Comparison of ENCODE assay signal across 9 mouse cellular contexts in genomic region chr10:42632453-42633360, GRCm38 (mm10). TPM values are rescaled to one million over a fixed set of nuclear protein-coding genes. Genes with fewer than 3 reads are reported as not detected.
DNase-seq lines count a peak whose midpoint lies in the region; ATAC-seq lines count a peak whose summit lies in the region.
"Had no signal": no experiment of that assay in that cellular context is flagged by ENCODE, and none has a peak within 500 bp of the region (broad histone marks: within the 10 kb centered on the region; RNA-seq: fewer than 3 reads in every experiment).

No protein-coding gene starts in this region.

- no peaks in the 10 kb centered on the region for H3K36me3 ChIP-seq in heart, embryonic 10.5 days
- no peaks in the 10 kb centered on the region for H3K36me3 ChIP-seq in heart, embryonic 13.5 days
- no peaks in the 10 kb centered on the region for H3K36me3 ChIP-seq in limb, embryonic 10.5 days
- H3K36me3 ChIP-seq in neural tube, embryonic 13.5 days: no peaks in the 10 kb centered on the region

- H3K27me3 ChIP-seq in heart, embryonic 10.5 days (ENCODE audit: insufficient read depth, poor library complexity, severe bottlenecking): peaks cover 100% of the 10 kb centered on the region
- peaks cover 100% of the 10 kb centered on the region for H3K27me3 ChIP-seq in heart, embryonic 13.5 days (replicated peaks)
- H3K27me3 ChIP-seq in limb, embryonic 10.5 days (ENCODE audit: low read depth, poor library complexity, severe bottlenecking): peaks cover 100% of the 10 kb centered on the region
- H3K27me3 ChIP-seq in neural tube, embryonic 13.5 days: peaks cover 100% of the 10 kb centered on the region
- H3K27me3 ChIP-seq: Patski had no signal

- no peak overlapping the region for H3K27ac ChIP-seq in heart, embryonic 10.5 days
- H3K27ac ChIP-seq in heart, embryonic 13.5 days (replicated peaks): no peak overlapping the region
- H3K27ac ChIP-seq in limb, embryonic 10.5 days: no peak overlapping the region
- H3K27ac ChIP-seq in neural tube, embryonic 13.5 days (replicated peaks): no peak overlapping the region

- ATAC-seq in heart, embryonic 13.5 days (ENCODE audit: extremely low read depth, insufficient number of reproducible peaks, low FRiP score, low TSS enrichment): no peak
- no peak for ATAC-seq in neural tube, embryonic 13.5 days (ENCODE audit: low read depth)
- ATAC-seq: Patski had no signal

- DNase-seq in heart, embryonic 10.5 days (ENCODE audit: low spot score): no peak
- no peak for DNase-seq in heart, postnatal 25 days (ENCODE audit: low spot score)
- peak; percentile 16 to 28 for DNase-seq in adrenal gland, postnatal 36 days
- peak; percentile 61 for DNase-seq in limb, embryonic 10.5 days (ENCODE audit: low spot score)
- DNase-seq in frontal cortex, postnatal 10 days (ENCODE audit: low spot score in 2 of 2): no peak
- DNase-seq in left cerebral cortex, postnatal 36 days (ENCODE audit: low spot score in 2 of 2): no peak

- intact Hi-C loops in heart, postnatal 25 days (cut with DNase I): loop anchor here (2.0 to 10.0 kb wide), 2 partner anchors 50 to 648 kb away; partner anchors contain the start of genes Nr2e1 and Ostm1
- intact Hi-C loops in left cerebral cortex, postnatal 36 days (cut with DNase I): no loop called here

- H3K4me1 ChIP-seq in heart, embryonic 10.5 days: peaks cover 34% of the 10 kb centered on the region
- peaks cover 46% of the 10 kb centered on the region for H3K4me1 ChIP-seq in heart, embryonic 13.5 days
- peaks cover 30% of the 10 kb centered on the region for H3K4me1 ChIP-seq in limb, embryonic 10.5 days
- peaks cover 35% of the 10 kb centered on the region for H3K4me1 ChIP-seq in neural tube, embryonic 13.5 days (replicated peaks)

- peak overlapping the region; percentile 53 for H3K4me3 ChIP-seq in heart, embryonic 10.5 days
- peak overlapping the region; percentile 55 for H3K4me3 ChIP-seq in heart, embryonic 13.5 days
- H3K4me3 ChIP-seq in limb, embryonic 10.5 days: peak overlapping the region; percentile 39
- H3K4me3 ChIP-seq in neural tube, embryonic 13.5 days: peak overlapping the region; percentile 21

- H3K9ac ChIP-seq in heart, embryonic 13.5 days: peak overlapping the region; percentile 37
- H3K9ac ChIP-seq in neural tube, embryonic 13.5 days: no peak overlapping the region

- H3K9me3 ChIP-seq in heart, embryonic 10.5 days: no peaks in the 10 kb centered on the region
- no peaks in the 10 kb centered on the region for H3K9me3 ChIP-seq in heart, embryonic 13.5 days
- no peaks in the 10 kb centered on the region for H3K9me3 ChIP-seq in limb, embryonic 10.5 days (replicated peaks)
- H3K9me3 ChIP-seq in neural tube, embryonic 13.5 days: no peaks in the 10 kb centered on the region

- peak overlapping the region; percentile 76 for H3K4me2 ChIP-seq in heart, embryonic 13.5 days
- H3K4me2 ChIP-seq in neural tube, embryonic 13.5 days: peak overlapping the region; percentile 35

- WGBS in heart, embryonic 10.5 days: under 1% methylated on average over 39 of the region's 39 CpGs
- WGBS in heart, embryonic 13.5 days: 1% methylated on average over 39 of the region's 39 CpGs
- WGBS in limb, embryonic 10.5 days: under 1% methylated on average over 39 of the region's 39 CpGs
- under 1% methylated on average over 39 of the region's 39 CpGs for WGBS in neural tube, embryonic 13.5 days

RNA-seq across cellular contexts. Expression of gene Ostm1, which starts 49.1 kb away (rescaled TPM):
- 21.1 and 31.6 TPM in 2 replicates for polyA plus RNA-seq in heart, embryonic 10.5 days (2016; fragmentation: Nextera tagmentation; extraction: Ambion mirVana)
- total RNA-seq in heart, postnatal 25 days (2021): 10 to 100 TPM; 16.0 to 16.6 TPM
- 10 to 100 TPM; 25.6 to 29.3 TPM for total RNA-seq in adrenal gland, postnatal 36 days (2021)
- polyA plus RNA-seq in heart, embryonic 13.5 days (2015; fragmentation: Nextera tagmentation; extraction: Ambion mirVana): 19.2 and 19.5 TPM in 2 replicates
- 8.4 and 8.9 TPM in 2 replicates for polyA plus RNA-seq in limb, embryonic 10.5 days (2016; fragmentation: Nextera tagmentation; extraction: Ambion mirVana)
- polyA plus RNA-seq in neural tube, embryonic 13.5 days (2015; fragmentation: Nextera tagmentation; extraction: Ambion mirVana): 29.0 and 30.8 TPM in 2 replicates
- 10 to 100 TPM; 47.1 to 55.2 TPM for total RNA-seq in left cerebral cortex, postnatal 36 days (2021)

RNA-seq across cellular contexts. Expression of gene Nr2e1, which starts 49.3 kb away (rescaled TPM):
- not detected in 2 replicates for polyA plus RNA-seq in heart, embryonic 10.5 days (2016; fragmentation: Nextera tagmentation; extraction: Ambion mirVana)
- not detected for total RNA-seq in heart, postnatal 25 days (2021)
- total RNA-seq in adrenal gland, postnatal 36 days (2021): not detected
- polyA plus RNA-seq in heart, embryonic 13.5 days (2015; fragmentation: Nextera tagmentation; extraction: Ambion mirVana): not detected in 2 replicates
- not detected in 2 replicates for polyA plus RNA-seq in limb, embryonic 10.5 days (2016; fragmentation: Nextera tagmentation; extraction: Ambion mirVana)
- 0.33 TPM in 1 of 2 replicates, not detected in the other for polyA plus RNA-seq in neural tube, embryonic 13.5 days (2015; fragmentation: Nextera tagmentation; extraction: Ambion mirVana)
- total RNA-seq in left cerebral cortex, postnatal 36 days (2021): 10 to 100 TPM; 12.1 to 12.9 TPM
- polyA plus RNA-seq: Patski had no signal

Comparison
In these comparisons a context has a peak if more than half of its experiments do, and no peak if none do; other contexts are left out.
1. DNase-seq: peak in adrenal gland, postnatal 36 days (2 of 2) and limb, embryonic 10.5 days (single experiment); none in heart, embryonic 10.5 days (single experiment), heart, postnatal 25 days (single experiment), frontal cortex, postnatal 10 days (0 of 2) and left cerebral cortex, postnatal 36 days (0 of 2).
2. Peak in every context shown above with its lines, with median percentiles within 50 percentile points of each other: H3K4me3 ChIP-seq.